Mouse (Mus musculus) urinary bladder, postnatal 25 days (tissue): Measurements from ENCODE around the gene Gsk3b.

Source experiments
- DNase-seq: peaks from one replicate; pipeline ENCODE4 v3.0.0; 2022; ENCODE audit warnings: low spot score

Gene Gsk3b

GRCm38 (mm10) chr16:38282559-38283160, 193.9 kb downstream of the Gsk3b start:
- no peak for DNase-seq

- DNase-seq: no peak
Measured at GRCm38 (mm10) chr16:38283300-38283699, 194.5 kb downstream of the Gsk3b start.

- no peak for DNase-seq
Measured at GRCm38 (mm10) chr16:38285801-38286200, 197.0 kb downstream of the Gsk3b start.

GRCm38 (mm10) chr16:38286541-38286940, 197.7 kb downstream of the Gsk3b start:
- no peak for DNase-seq

GRCm38 (mm10) chr16:38287357-38287756, 198.6 kb downstream of the Gsk3b start:
- no peak for DNase-seq

GRCm38 (mm10) chr16:38287762-38288161, 199.0 kb downstream of the Gsk3b start:
- DNase-seq: no peak

- DNase-seq: no peak
Measured at GRCm38 (mm10) chr16:38288851-38289250, 200.1 kb downstream of the Gsk3b start.

GRCm38 (mm10) chr16:38290151-38290550, 201.3 kb downstream of the Gsk3b start:
- no peak for DNase-seq

- no peak for DNase-seq
Measured at GRCm38 (mm10) chr16:38294685-38295348, 206.0 kb downstream of the Gsk3b start, which contains the start of gene Nr1i2. Gene Nr1i2 (minus strand): TSS chr16:38294824.

- DNase-seq: no peak
Measured at GRCm38 (mm10) chr16:38295349-38295930, 206.6 kb downstream of the Gsk3b start.
